Mouse (Mus musculus) adrenal gland, adult 2 months (tissue): ENCODE measurements around the gene Wnt3a. TPM values are rescaled to one million over a fixed set of nuclear protein-coding genes. Genes with fewer than 3 reads are reported as not detected.
"Not testable (repeated sequence)": the region's sequence is repeated elsewhere in the genome, so short reads cannot be mapped to it uniquely, and the experiment has no call there.

Experiments
- DNase-seq: peaks from one replicate; pipeline ENCODE4 v3.0.0; 2021
- polyA plus RNA-seq: library from polyadenylated mRNA; depleted of rRNA; stranded (reverse); fragments of >200 nt; gene quantifications from 2 replicates; pipeline ENCODE4 v1.2.3, GENCODE M21; 2012
- total RNA-seq, 2 experiments: library from RNA; stranded (reverse); gene quantifications; 2 replicates each; pipeline ENCODE4 v1.2.3; 2021

The Wnt3a gene
- total and polyA plus RNA-seq, 3 experiments = not detected

DNA sequence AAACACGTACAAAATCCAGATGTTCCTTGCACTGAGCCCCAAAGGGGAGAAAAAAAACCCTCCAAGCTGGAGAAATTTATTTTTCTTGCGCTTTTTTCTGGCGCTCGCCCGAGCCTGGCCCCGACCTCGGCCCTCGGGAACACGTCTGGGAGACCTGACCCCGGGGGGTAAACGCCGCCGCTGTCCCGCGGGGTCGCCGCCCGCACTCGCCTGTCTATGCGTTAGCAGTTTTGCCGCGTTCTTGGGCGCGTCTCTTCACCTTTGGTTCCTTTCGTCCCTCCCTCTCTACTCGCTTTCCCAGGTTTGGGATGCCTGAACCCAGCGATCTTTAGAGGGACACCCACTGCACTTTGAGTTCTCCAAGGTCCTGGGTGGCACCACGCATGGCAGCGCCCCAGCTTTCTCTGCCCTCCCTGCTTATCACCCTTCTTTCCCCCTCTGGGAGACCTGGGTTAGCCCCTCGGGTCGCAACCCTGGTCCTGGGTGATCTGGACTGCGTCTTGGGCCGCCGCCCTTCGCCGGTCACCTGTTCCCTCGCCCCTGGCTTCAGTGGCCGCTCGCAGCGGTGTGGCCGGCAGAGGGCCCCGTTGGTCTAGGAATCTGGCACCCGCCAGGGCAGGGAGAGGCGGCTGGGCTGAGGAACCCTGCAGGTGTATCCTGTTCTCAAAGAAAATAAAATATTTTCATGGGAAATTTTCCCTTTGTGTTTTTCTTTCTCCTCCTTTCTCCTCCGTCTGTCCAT is 17.0 kb upstream of the Wnt3a start:
- DNase-seq = peak; percentile 86

DNA sequence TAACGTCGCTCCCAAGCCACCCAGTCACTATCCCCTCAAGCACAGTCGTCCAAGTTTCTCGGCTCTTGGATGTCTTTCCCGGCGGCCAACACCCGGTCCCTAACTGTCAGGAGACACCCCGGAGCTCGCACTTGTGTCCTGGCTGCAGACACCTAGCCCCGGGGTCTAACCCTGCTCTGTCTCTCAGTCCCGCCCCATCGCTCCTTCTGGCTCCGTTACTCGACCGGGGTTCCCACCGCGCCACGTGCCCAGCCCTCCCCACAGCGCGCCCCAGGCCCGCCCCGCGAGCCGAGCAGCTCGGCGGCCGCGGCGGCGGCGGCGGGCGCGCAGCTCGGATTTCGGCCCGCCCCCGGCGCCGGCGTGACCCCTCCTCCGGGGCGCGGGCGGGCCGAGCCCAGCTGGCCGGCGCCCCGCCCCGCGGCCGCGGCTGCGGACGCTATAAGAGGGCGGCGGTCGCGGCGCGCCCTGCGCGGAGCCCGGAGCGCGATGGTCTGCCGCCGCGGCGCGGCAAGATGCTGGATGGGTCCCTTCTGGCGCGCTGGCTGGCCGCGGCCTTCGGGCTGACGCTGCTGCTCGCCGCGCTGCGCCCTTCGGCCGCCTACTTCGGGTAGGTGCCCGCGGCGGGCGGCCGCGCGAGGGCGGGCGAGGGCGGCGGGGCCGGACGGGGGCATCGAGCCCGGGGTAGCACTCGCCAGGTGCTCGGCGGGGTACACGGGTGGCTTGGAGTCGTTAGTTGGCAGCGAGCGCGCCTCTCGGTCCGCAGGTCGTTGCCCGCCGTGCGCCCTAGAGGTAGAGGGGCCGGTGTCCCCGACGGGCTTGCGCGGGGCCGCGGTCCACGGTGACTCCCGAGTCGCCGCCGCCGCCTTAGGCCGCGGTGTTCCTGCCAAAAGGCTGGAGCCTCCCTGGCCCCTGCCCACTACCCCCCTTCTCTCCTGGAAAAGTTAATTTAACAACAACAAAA is 16.2 kb upstream of the Wnt3a start, which contains the start of gene Wnt9a:
TSS of gene Wnt9a (plus strand) at position 468 of the 961 bp plus-strand sequence.
- peak; percentile 82 for DNase-seq

DNA sequence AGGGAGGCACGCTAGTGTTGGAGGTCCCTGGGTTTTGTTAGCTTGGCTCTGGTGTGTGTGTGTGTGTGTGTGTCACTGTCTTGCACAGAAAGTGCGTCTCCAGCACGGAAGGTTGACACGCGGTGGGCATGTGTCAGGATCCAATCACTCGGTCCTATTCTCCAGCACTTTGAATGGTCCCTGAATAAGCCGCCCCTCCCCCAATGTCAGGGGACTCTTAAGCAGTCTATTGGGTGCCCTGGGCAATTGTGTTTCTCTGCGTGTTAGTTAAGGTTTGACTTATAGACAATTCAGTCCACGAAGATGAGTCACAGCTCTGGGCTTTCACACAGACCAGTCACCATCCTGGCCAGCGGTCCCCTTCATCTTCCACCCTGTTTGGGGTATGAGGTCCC is 15.3 kb upstream of the Wnt3a start:
- DNase-seq = no peak

DNA sequence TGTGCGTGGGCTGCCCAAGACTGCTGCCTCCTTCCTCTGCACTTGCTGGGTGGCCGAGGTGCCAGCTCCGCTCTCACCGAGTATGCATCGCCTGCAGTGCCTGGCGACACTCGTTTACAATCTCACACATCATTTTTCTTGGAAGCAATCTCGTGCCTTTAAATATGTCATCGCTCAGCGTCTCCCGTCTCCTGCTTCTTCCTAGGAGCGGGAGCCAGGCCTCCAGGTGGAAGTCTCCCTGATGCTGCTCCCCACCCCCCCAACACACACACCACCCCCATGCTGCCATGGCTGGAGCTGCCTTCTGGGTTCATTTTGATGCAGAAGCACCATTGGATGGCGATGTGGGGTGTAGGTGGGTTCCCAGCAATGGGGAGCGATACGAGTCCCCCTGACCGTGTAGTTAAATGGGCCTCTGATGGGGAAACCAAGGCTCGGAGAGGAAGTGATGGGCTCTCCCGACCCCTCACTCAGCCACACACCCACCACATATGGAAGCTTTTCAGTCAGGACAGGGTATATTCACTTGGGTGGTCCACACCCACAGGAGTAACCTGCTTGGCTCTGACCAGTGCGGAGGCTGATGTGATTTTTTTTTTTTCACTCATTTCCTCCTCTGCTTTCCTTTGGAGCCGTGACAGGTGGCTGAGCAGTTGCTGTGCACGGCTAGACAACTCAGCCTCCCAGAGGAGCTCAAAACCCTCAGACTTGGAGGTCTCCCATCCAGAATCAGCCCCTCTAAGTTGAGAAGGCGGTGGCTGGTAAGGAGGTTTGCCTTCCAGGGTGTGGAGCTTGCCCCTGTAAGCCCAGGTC is 14.7 kb upstream of the Wnt3a start:
- DNase-seq = no peak

DNA sequence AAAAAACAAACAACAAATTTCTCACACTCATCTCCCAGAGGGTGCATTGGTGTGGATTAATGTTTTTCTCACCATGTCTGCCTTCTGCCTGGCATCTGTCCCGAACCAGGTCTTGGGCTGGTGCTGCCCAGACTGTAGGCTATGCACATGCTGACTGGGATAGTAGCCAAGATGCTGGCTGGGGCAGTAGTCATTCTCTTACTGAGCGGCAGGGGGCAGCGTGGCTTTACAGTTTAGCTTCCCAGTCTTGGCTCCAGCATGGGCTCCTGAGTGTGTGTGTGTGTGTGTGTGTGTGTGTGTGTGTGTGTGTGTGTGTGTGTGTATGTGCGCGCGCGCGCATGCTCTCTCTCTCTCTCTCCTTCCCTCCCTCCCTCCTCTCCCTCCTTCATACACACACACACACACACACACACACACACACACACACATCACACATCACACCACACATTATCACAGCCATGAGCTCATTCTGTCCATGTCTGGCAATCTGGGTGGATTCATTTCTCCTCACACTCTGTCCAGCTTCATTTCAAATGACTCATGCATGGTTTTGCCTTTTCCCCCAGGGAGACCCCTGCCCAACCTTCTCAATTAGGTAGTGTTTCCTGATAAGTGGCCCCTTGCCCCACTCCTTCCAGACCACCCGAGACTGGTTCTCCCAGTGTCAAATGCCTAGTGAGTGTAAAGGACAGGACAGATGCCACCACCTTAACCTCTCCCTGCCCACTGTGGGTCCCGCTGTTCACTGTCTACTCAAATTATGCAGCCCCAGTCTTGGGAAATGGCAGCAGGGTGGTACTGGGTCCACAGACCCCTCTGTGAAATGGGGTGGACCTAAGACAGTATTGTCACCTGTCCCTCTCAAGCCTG is 12.4 kb upstream of the Wnt3a start:
- DNase-seq = peak; percentile 87

DNA sequence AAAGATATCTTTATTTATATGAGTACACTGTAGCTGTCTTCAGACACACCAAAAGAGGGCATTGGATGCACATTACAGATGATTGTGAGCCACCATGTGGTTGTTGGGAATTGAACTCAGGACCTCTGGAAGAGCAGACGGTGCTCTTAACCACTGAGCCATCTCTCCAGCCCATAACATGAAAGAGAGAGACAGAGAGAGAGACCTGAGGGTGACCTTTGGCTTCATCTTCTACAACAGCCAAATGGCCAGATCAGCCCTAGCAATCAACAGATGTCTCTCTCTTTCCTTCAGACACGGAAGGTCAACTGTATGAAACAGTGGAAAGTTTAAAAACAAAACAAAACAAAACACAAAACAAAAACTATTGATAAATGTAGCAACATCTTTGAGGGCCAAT is 10.5 kb upstream of the Wnt3a start:
- not testable (repeated sequence) for DNase-seq

DNA sequence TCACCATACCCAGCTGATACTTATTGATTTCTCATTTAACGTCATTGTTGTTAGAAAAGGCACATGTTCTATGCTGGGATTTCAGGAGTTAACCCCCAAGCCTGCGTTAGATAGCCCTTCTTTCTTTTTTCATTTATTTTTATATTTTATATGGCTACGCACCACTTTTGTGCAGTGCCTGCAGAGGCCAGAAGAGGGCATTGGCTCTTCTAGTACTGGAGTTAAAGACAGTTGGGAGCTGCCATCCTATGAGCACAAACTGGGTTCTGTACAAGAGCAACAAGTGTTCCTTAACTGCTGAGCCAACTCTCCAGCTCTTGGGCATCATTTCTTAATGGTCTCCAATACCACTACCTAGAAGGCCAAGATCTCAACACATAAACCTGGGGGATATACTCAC is 9.6 kb upstream of the Wnt3a start:
- peak; percentile 25 for DNase-seq

DNA sequence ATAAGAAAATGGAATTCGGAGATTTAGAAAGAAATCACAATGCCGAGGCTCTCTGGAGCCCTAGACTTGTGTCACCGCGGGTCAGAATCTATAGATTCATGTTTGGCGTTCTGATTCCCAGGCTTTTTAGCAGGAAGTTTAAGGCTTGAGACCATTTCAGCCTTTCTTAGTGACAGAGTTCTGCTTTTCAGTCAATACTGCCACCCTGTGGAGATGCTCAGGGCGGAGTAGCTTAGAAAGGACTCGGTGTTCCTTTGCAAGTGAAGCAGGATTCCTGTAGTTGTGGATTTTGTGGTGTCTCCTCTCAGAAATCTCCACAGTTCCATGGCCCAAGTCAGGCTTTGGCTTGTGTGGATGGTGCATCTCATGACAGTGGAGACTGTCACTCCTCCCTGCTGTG is 7.4 kb upstream of the Wnt3a start:
- DNase-seq = peak; percentile 36

DNA sequence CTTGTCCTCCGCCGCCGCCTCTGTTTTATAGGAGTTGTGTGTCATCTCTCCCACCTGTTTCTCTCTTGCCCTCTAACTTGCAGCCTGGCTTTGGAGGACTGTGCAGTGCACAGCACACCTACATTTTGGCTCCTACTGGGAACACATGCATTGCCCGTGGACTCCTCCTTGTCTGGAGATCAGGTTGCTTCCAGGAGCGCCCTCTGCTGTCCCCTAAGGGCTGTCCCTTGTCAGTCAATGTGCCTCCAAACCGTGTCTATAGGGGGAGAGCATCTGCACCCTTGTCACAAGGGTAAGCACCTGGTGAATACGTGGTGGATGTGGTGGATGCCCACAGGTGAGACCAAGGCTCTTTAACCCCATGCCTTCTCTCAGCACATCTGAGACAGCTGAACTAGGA is 3.1 kb upstream of the Wnt3a start:
- peak; percentile 65 for DNase-seq

DNA sequence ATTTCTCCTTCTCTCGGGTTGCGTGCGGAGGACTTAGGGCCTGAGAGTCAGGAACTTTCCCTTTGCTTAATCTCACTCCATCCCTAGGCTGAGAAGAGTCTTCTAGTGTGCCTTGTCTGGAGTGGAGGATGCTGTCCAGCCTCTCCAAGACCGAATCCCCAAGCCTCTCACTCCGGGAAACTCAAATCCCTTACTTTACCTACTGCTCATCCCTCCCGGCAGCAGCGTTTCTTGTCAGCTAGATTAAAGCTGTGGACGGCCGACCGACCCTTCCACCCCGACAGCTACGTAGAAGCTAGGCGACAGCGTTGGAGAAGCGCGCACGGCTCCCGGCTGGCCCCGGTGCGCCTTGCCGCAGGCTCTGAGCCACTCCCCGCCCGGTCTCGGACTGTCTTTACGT is 846 bp downstream of the Wnt3a start:
- no peak for DNase-seq

DNA sequence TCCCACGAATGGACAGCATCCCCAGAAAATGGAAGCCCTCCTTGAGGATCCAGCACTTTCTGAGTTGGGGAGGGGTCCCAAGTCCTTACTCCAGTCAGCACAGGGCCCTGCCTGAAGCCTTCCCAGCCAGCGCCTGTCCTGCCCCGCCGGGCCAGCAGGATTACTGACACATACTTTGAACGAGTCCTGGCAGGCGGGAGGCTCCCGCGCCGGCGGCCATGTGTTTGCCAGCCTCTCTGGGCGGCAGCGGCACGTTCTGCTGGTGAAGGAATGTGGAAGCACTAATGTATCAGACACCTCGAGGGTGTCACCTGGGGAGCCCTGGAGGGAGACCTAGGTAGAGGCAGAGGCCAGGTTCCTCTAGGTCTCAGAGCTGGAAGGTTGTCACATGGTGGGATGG is 6.4 kb downstream of the Wnt3a start:
- DNase-seq = no peak

DNA sequence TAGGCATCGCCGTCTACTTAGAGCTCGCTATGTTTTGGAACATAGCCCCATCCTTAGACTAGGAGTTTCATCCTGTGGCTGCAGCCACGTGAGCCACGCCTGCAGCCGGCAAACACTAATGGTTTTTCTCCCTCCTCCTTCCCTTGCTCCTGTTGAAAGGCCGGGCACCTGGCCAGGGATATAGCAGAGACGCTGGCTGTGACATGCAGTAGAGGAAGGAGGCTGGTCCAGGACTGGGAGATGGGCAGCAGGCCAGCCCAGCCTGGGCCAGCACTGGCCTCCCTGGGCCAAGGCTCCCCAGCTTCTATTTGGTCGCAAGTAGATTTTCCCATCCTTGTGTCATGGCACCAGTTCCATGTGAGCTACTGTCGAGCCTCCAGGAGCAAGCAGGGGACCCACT is 7.6 kb downstream of the Wnt3a start:
- peak; percentile 53 for DNase-seq

DNA sequence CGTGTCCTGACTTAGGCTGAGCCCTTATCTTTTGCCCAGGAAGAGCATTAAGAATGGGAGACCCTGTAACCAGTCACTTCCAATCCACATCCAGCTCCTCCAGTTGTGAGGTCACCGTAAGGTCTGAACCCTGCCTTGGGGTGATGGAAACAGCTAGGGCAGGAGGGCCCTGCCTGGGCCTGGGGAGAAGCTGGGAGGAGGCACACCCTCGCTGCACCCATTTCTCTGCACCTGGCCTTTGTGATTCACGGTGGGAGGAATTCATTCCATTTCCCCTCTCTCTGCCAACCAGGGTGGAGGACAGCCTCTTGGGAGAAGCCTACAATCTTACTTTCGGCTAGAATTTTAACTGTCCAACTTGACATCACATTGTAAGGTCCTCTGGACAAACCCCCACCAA is 8.4 kb downstream of the Wnt3a start:
- no peak for DNase-seq

DNA sequence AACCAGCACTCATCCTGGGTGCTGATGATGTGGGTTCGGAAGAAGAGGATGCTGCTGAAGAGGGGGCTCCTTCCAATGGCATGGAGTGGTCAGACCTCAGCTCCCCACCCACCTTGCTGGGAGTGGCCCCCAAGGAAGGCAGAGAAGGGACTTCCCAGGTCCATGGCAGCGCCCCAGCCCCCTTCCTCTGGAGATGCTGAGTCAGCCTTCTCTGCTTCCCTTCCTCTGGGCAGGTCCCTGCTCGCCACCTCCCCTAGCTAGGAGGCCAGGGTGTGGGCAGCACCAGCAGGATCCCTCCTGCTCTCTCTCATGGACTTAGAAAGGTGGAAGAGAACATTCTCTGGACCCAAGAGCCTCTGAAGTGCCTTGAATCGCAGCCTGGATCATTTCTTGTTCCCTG is 12.5 kb downstream of the Wnt3a start:
- no peak for DNase-seq

DNA sequence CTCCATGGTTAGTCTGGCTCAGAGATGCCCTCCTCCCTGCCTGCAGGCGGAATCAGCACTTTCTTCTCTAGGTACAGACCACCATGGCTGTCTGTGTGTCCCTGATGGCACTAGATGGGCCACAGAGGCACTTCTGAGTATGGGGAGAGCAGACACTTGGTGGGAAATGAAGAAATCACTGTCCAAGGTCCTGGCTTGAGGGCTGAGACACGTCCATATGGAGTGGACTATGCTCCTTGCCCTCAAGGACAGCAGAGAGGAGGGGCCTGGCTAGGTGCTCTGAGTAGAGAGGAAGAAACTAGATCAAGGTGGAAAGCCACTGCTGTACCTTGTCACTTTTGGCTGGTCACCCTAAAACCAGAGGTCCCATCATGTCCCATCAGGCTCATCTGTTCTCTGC is 13.7 kb downstream of the Wnt3a start:
- no peak for DNase-seq

DNA sequence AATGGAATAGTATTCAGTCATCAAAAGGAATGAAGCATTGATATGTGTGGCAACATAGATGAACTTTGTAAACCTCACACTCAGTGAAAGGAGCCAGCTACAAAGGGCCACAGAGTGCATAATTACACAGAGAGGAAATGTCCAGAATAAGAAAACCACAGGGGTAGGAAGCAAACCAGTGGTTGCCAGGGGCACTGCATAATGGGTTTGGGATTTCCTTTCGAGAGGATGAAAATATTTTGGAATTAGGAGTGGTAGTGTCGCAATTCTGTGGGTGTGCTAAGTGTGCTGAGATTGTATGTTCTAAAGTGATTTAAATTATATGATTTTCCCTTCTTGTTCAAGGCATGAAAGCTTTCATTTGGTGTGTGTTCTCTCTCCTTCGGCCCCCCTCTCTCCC is 16.4 kb downstream of the Wnt3a start:
- DNase-seq = no peak

DNA sequence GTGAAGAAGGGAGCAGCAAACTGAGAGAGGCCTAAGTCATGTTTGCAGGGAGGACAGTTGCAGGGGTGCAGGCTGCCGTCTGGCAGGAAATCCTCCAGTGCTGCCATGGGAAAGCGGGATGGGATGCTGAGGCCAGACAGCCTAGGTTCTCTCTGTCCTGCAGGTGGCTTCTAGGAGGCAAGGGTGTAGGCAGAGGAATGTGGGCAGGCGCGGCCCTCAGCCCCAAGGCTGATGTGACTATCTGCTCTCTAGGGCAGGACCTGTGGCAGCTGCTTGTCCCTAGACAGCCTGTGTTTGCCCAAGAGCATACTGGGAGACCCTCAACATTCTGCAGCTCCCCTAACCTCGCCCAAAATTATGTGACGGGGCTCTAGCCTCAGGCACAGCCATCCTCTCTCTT is 23.8 kb downstream of the Wnt3a start:
- no peak for DNase-seq

DNA sequence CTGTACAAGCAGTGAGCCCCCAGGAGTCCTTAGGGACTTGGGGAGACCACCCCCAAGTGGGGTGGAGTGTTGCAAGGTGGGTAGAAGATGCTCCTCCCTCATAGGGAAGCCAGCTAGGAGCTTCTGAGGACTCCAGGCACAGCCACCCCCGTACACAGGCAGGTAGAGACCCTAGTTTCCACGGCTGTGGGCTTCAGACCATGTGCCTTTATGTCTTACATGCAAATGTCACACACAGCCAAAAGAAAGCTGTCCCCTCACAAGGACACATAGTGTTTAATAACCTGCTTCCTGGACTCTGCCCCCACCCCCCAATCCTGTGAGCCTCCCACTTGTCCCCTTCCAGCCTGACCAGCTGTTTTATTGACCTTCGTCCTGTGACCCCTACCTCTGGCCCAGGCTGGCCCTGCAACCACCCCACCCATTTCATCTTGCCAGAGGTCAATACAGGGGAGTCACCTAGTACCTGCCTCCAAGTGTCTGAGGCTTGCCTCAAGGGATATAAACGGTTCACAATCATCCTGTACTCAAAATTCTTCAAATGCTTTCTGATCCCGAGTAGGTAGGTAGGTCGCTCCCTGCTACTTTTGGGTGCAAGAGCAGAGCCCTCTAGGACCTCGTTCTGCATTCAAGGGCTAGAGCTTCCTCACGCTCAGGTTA is 25.3 kb downstream of the Wnt3a start:
- no peak for DNase-seq

DNA sequence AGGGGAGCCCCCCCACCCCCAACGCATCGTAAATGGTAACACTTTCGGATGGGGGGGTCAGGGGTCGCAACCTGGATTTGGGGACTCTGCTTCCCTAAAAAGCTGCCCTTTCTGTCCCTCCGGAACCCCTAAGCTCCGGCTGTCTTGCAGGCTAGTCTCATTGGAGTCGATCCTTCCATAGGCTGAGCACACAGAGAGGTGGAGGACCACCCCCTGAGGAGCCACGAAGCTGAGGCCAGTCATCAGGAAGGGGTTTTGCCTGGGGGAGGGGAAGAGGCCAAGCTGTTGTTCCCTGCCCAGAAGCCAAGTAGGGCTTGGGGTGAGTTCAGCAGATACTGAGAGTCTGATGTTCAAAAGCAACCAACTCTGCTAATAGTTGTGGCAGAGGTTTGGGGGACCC is 26.0 kb downstream of the Wnt3a start:
- DNase-seq = no peak

DNA sequence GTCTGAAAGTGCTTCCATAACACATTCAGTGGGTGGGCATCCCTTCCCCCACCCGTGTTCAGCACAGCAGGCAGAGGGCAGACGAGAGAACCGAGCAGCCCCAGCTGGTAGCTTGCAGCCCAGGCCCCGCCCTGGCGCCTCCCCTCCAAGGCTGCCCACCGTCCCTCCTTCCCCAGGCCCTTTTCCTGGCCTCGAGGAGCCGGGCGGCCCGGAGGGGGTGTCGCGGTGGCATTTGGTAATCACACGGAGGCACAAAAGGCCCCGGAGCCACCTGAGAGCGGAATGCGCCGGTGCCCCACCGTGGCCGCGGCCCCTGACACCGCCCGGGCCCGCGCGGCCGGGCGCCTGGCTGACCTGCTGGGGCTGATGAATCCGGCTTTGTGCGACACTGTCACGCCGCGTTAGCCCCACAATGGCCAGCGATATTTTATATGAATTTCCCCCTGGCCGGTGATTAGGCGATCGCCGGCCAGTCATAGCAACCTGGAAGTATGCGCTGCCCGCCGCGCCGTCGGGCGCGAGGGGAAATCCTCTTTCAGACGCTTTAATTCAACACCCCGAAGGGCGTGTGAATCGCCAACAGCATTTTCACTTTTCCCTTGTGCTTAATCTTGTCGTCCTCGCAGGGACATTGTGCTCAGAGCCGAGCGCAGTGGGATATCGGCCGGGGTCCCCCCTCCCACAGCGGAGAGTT is 26.5 kb downstream of the Wnt3a start:
- peak; percentile 70 for DNase-seq
